Mouse (Mus musculus) ES-E14 (cell line): ENCODE results near the gene Gpx4.

Experiments used
- CHD2 ChIP-seq: IDR thresholded peaks from 2 replicates; pipeline ENCODE4 v1.6.1; 2014; ENCODE audit warnings: mild to moderate bottlenecking, low read depth, low read length, inconsistent platforms
- HCFC1 ChIP-seq: IDR thresholded peaks from 2 replicates; pipeline ENCODE4 v1.6.1; 2012; ENCODE audit warnings: low read length, inconsistent platforms, borderline replicate concordance; ENCODE audit not compliant: insufficient read depth
- MAFK ChIP-seq: IDR thresholded peaks from 2 replicates; pipeline ENCODE4 v1.6.1; 2014; ENCODE audit warnings: mild to moderate bottlenecking, low read depth, low read length, inconsistent platforms; ENCODE audit not compliant: insufficient read depth
- ZNF384 ChIP-seq: IDR thresholded peaks from 2 replicates; pipeline ENCODE4 v1.6.1; 2012; ENCODE audit warnings: low read depth, low read length, inconsistent platforms

DNA sequence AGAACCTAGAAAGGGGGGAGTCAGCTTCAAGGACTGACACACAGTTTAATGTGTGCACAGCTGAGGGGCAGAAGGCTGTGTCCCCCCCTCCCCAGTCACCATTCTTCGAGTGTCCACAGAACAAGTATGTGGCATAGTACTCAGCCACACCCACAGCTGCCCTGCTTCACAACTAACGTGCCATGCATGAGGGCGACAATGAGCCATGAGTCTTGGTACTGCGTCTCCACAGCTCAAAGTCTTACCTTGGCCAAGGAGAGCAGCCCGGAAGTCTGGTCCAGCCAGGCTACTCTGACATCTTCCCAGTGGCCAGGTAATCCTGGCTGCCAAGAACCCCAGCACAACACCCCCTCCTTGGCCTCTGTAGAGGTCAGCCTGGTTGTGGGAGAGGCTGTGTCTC, 45.7 kb downstream of the Gpx4 start:
- TF ChIP-seq CHD2 (no peak), MAFK (no peak), ZNF384 (no peak), HCFC1 (no peak)
